ENCODE assay signal across 20 mouse cellular contexts in the genomic region with DNA sequence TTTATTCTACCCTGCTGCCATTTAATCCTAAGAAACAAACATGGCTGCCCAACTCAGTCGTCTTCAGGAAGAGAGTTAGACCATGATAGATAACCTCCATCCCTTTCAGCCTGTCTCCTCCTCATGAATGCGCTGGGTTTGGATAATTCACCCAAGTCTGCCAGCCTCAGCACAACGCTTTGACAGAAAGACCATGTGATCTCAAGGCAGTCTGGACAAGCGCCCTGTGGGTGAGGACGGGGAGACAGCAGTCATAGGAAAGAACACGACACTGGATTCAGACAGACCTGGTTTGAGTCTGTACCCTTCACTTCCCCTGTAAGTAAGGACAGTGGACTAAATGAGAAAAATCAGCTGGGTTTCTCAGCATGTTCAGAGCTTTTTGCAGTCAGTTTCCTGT. TPM values are rescaled to one million over a fixed set of nuclear protein-coding genes. Genes with fewer than 3 reads are reported as not detected.
DNase-seq lines count a peak whose midpoint lies in the region; ATAC-seq lines count a peak whose summit lies in the region.
"Had no signal": no experiment of that assay in that cellular context is flagged by ENCODE, and none has a peak within 500 bp of the region (broad histone marks: within the 10 kb centered on the region; RNA-seq: fewer than 3 reads in every experiment).

No protein-coding gene starts in this region.

- no peak overlapping the region for H3K4me3 ChIP-seq in heart, embryonic 13.5 days
- no peak overlapping the region for H3K4me3 ChIP-seq in liver, embryonic 12.5 days
- no peak overlapping the region for H3K4me3 ChIP-seq in stomach, embryonic 16.5 days (replicated peaks; ENCODE audit: low read length)
- H3K4me3 ChIP-seq: forebrain, embryonic 12.5 days; heart, embryonic 12.5 days; hindbrain, embryonic 15.5 days; lung, embryonic 15.5 days had no signal

- H3K27me3 ChIP-seq in heart, embryonic 13.5 days (replicated peaks) = no peaks in the 10 kb centered on the region
- H3K27me3 ChIP-seq in liver, embryonic 12.5 days (replicated peaks) = no peaks in the 10 kb centered on the region
- H3K27me3 ChIP-seq in stomach, embryonic 16.5 days (ENCODE audit: control insufficient read depth, insufficient read depth, low read length) = no peaks in the 10 kb centered on the region
- H3K27me3 ChIP-seq: forebrain, embryonic 12.5 days; heart, embryonic 12.5 days; hindbrain, embryonic 15.5 days; lung, embryonic 15.5 days; Patski had no signal

- no peaks in the 10 kb centered on the region for H3K9me3 ChIP-seq in heart, embryonic 13.5 days
- no peaks in the 10 kb centered on the region for H3K9me3 ChIP-seq in liver, embryonic 12.5 days (replicated peaks)
- H3K9me3 ChIP-seq in stomach, embryonic 16.5 days (replicated peaks; ENCODE audit: control insufficient read depth, low read length) = no peaks in the 10 kb centered on the region
- H3K9me3 ChIP-seq: forebrain, embryonic 12.5 days; heart, embryonic 12.5 days; hindbrain, embryonic 15.5 days; lung, embryonic 15.5 days had no signal

- H3K9ac ChIP-seq in heart, embryonic 13.5 days = 0 out of 2 replicates have a peak overlapping the region, but pooled peaks have one; percentile 3
- no peak overlapping the region for H3K9ac ChIP-seq in liver, embryonic 12.5 days
- H3K9ac ChIP-seq in stomach, embryonic 16.5 days (ENCODE audit: low read length) = no peak overlapping the region
- H3K9ac ChIP-seq: forebrain, embryonic 12.5 days; heart, embryonic 12.5 days; hindbrain, embryonic 15.5 days; lung, embryonic 15.5 days had no signal

- no peak for DNase-seq in heart, adult 9 months (ENCODE audit: low spot score in 2 of 2)
- DNase-seq in liver = no peak
- DNase-seq in kidney, postnatal 10 days = peak; percentile 33
- DNase-seq in left cerebral cortex, adult 8-10 months (ENCODE audit: low spot score in 2 of 2) = no peak
- DNase-seq in left cerebral cortex, adult 11 months (ENCODE audit: low spot score) = no peak
- DNase-seq: adrenal gland, postnatal 36 days; cerebellum, postnatal 14 days; gastrocnemius, postnatal 36 days; heart, postnatal 36 days; right cerebral cortex, adult 18-20 months; spleen, adult 18-20 months had no signal

- peaks cover 14% of the 10 kb centered on the region for H3K4me1 ChIP-seq in heart, embryonic 13.5 days
- H3K4me1 ChIP-seq in liver, embryonic 12.5 days = peaks cover 60% of the 10 kb centered on the region
- peaks cover 14% of the 10 kb centered on the region for H3K4me1 ChIP-seq in stomach, embryonic 16.5 days (ENCODE audit: control insufficient read depth, insufficient read depth, low read length)

- WGBS in heart, embryonic 13.5 days = 63% methylated on average over 6 of the region's 6 CpGs
- WGBS in liver, embryonic 12.5 days (ENCODE audit: insufficient replicate concordance) = 73% methylated on average over 6 of the region's 6 CpGs
- 72% methylated on average over 6 of the region's 6 CpGs for WGBS in stomach, embryonic 16.5 days

- ATAC-seq in heart, embryonic 13.5 days (ENCODE audit: extremely low read depth, insufficient number of reproducible peaks, low FRiP score, low TSS enrichment) = no peak
- no peak for ATAC-seq in liver, embryonic 12.5 days
- ATAC-seq in stomach, embryonic 16.5 days (ENCODE audit: insufficient read depth, low FRiP score) = no peak
- ATAC-seq: Patski had no signal

- H3K27ac ChIP-seq in heart, embryonic 13.5 days (replicated peaks) = no peak overlapping the region
- peak overlapping the region; percentile 86 for H3K27ac ChIP-seq in liver, embryonic 12.5 days
- H3K27ac ChIP-seq in stomach, embryonic 16.5 days (ENCODE audit: low read length) = peak overlapping the region; percentile 1; the same call in 1 of the 2 replicates
- H3K27ac ChIP-seq: forebrain, embryonic 12.5 days; hindbrain, embryonic 15.5 days; lung, embryonic 15.5 days; macrophage had no signal

- H3K36me3 ChIP-seq in heart, embryonic 13.5 days = peaks cover 4% of the 10 kb centered on the region; the same call in 1 of the 2 replicates
- H3K36me3 ChIP-seq in liver, embryonic 12.5 days = peaks cover 28% of the 10 kb centered on the region
- no peaks in the 10 kb centered on the region for H3K36me3 ChIP-seq in stomach, embryonic 16.5 days (ENCODE audit: control insufficient read depth, insufficient read depth, low read length)
- H3K36me3 ChIP-seq: forebrain, embryonic 12.5 days; heart, embryonic 12.5 days; hindbrain, embryonic 15.5 days; lung, embryonic 15.5 days had no signal

- H3K4me2 ChIP-seq in heart, embryonic 13.5 days = no peak overlapping the region
- H3K4me2 ChIP-seq in liver, embryonic 12.5 days = peak overlapping the region; percentile 90
- H3K4me2 ChIP-seq in stomach, embryonic 16.5 days (ENCODE audit: low read depth, low read length) = no peak overlapping the region
- H3K4me2 ChIP-seq: forebrain, embryonic 12.5 days; heart, embryonic 12.5 days; hindbrain, embryonic 15.5 days; lung, embryonic 15.5 days had no signal

RNA-seq across cellular contexts. Expression of gene Gss, which starts 3.1 kb away (rescaled TPM):
- 24.2 and 25.6 TPM in 2 replicates for polyA plus RNA-seq in heart, embryonic 13.5 days (2015; fragmentation: Nextera tagmentation; extraction: Ambion mirVana)
- polyA plus RNA-seq in liver, embryonic 12.5 days (2016; fragmentation: Nextera tagmentation; extraction: Ambion mirVana) = 64.0 and 64.1 TPM in 2 replicates
- 41.8 and 42.5 TPM in 2 replicates for polyA plus RNA-seq in stomach, embryonic 16.5 days (2015; fragmentation: Nextera tagmentation; extraction: Ambion mirVana)
- 10 to 100 TPM; 14.6 to 15.7 (median 15.0) TPM for total RNA-seq in left cerebral cortex, adult 8-10 months (2022)

RNA-seq across cellular contexts. Expression of gene Myh7b, which starts 21.5 kb away (rescaled TPM):
- polyA plus RNA-seq in heart, embryonic 13.5 days (2015; fragmentation: Nextera tagmentation; extraction: Ambion mirVana) = 17.7 and 21.2 TPM in 2 replicates
- polyA plus RNA-seq in liver, embryonic 12.5 days (2016; fragmentation: Nextera tagmentation; extraction: Ambion mirVana) = 6.0 TPM in 2 replicates
- 0.21 and 0.58 TPM in 2 replicates for polyA plus RNA-seq in stomach, embryonic 16.5 days (2015; fragmentation: Nextera tagmentation; extraction: Ambion mirVana)
- 10 to 100 TPM in 1 of 4 experiments, 1 to 10 TPM in 3; 3.7 to 13.0 (median 7.2) TPM for total RNA-seq in left cerebral cortex, adult 8-10 months (2022)
- polyA plus RNA-seq: macrophage had no signal
